Mouse (Mus musculus) hindbrain, postnatal 0 days (tissue): ENCODE data around the gene Gm2075. TPM values are rescaled to one million over a fixed set of nuclear protein-coding genes. Genes with fewer than 3 reads are reported as not detected.
"Not testable (repeated sequence)": the region's sequence is repeated elsewhere in the genome, so short reads cannot be mapped to it uniquely, and the experiment has no call there.

ENCODE experiments used
- ATAC-seq: fragments of 200-750 bp; cut with Nextera tagmentation; 2 replicates; pipeline ENCODE4 v1.8.0; 2017; ENCODE audit warnings: mild to moderate bottlenecking, moderate TSS enrichment, moderate library complexity
- DNase-seq: peaks from one replicate; pipeline ENCODE4 v3.0.0-alpha.2; 2015; ENCODE audit warnings: low spot score
- H3K27ac ChIP-seq: fragments of 300-500 bp; sonication (generic); 2 replicates; pipeline ENCODE4 v1.5.1; 2014; ENCODE audit warnings: mild to moderate bottlenecking
- H3K27me3 ChIP-seq: fragments of 300-500 bp; sonication (generic); 2 replicates; pipeline ENCODE4 v1.6.1; 2014; ENCODE audit warnings: low read length, mixed read lengths; ENCODE audit not compliant: insufficient read depth
- H3K36me3 ChIP-seq: fragments of 300-500 bp; sonication (generic); 2 replicates; pipeline ENCODE4 v1.6.1; 2014; ENCODE audit warnings: low read length, mixed read lengths; ENCODE audit not compliant: insufficient read depth
- H3K4me1 ChIP-seq: fragments of 300-500 bp; sonication (generic); 2 replicates; pipeline ENCODE4 v1.6.1; 2014; ENCODE audit warnings: antibody characterized with exemption, low read length, mixed read lengths; ENCODE audit not compliant: insufficient read depth
- H3K4me2 ChIP-seq: fragments of 300-500 bp; sonication (generic); 2 replicates; pipeline ENCODE4 v1.6.1; 2014; ENCODE audit warnings: low read depth, mild to moderate bottlenecking, low read length, moderate library complexity, mixed read lengths
- H3K4me3 ChIP-seq: fragments of 300-500 bp; sonication (generic); 2 replicates; pipeline ENCODE4 v1.5.1; 2014; ENCODE audit warnings: low read length
- H3K9ac ChIP-seq: fragments of 300-500 bp; sonication (generic); replicated peaks from 2 replicates; pipeline ENCODE4 v1.6.1; 2014; ENCODE audit warnings: mild to moderate bottlenecking, low read length, moderate library complexity, mixed read lengths
- H3K9me3 ChIP-seq: fragments of 300-500 bp; sonication (generic); 2 replicates; pipeline ENCODE4 v1.6.1; 2016; ENCODE audit warnings: low read length, mixed read lengths
- CTCF ChIP-seq: IDR thresholded peaks from 2 replicates; pipeline ENCODE4 v1.5.1; 2016; ENCODE audit warnings: antibody characterized with exemption, control low read depth, low read depth
- WGBS: fragments of 180-500 bp; shearing (Covaris S2); extraction: QIAGEN DNeasy Blood & Tissue Kit; methylation state at CpG from one replicate; pipeline ENCODE4 v1.1.7; 2014; 5-methylcytosine and 5-hydroxymethylcytosine counted together
- polyA plus RNA-seq: library from polyadenylated mRNA; unstranded; fragments of >200 nt; fragmentation: Nextera tagmentation; extraction: Ambion mirVana; gene quantifications from 2 replicates; pipeline ENCODE4 v1.2.1, GENCODE M21; 2015
- total RNA-seq: library from RNA; depleted of rRNA; stranded (reverse); fragments of >200 nt; gene quantifications from 2 replicates; pipeline ENCODE4 v1.2.3, GENCODE M21; 2014; rRNA removed

Gm2075 gene
- total RNA-seq (not detected in 2 replicates), polyA plus RNA-seq (not detected in 2 replicates)

DNA sequence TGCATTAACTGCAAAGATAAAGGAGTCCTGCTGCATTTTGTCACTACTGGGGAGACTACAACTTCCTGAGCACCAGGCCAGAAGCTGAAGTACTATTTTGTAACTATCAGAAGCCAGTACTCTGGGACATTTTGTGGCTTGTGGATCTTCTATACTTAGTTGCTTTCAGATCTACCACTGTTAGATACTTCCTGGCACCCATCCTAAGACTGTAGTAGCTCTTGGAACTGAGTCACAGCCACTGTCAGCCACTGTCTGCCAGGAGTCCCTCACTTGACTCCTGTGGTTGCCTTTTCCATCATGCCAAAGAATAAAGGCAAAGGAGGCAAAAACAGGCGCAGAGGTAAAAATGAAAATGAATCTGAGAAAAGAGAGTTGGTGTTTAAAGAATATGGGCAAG lies at the start of gene Gm2075:
Gm2075 (plus strand) TSS at position 301 of the 400 bp plus-strand sequence.
- not testable (repeated sequence) for H3K4me3 ChIP-seq

DNA sequence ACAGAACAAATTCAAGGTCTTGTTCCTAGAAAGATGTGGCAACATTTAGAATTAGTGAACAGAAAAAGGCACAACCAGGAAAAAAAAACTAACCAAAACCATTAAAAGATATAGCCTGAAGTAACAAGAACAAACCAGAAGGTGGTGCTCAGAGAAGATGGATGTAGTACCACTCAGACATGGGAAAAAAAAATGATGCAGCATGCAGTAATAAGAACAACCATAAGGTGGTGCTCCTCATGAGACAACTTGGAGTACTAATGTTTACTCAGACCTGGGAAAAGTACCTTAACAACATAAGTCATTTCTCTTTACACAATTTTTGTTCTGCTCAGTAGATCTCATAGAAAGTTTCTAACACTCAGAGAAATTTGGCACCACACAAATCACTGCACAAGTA lies 27.6 kb upstream of the Gm2075 start:
- not testable (repeated sequence) for H3K27me3 ChIP-seq, H3K4me2 ChIP-seq, H3K4me1 ChIP-seq, H3K9ac ChIP-seq, H3K36me3 ChIP-seq, H3K27ac ChIP-seq, H3K4me3 ChIP-seq, H3K9me3 ChIP-seq, ATAC-seq
- peak; percentile 45 for TF ChIP-seq CTCF
- DNase-seq: peak; percentile 33

More for the DNA sequence above, at the start of gene Gm2075:
- H3K36me3 ChIP-seq, H3K9ac ChIP-seq, H3K4me1 ChIP-seq, H3K27me3 ChIP-seq, H3K9me3 ChIP-seq, DNase-seq, H3K4me2 ChIP-seq, ATAC-seq, H3K27ac ChIP-seq: not testable (repeated sequence)
- no CpG with 5 or more reads among the region's 1 CpGs for WGBS

DNA sequence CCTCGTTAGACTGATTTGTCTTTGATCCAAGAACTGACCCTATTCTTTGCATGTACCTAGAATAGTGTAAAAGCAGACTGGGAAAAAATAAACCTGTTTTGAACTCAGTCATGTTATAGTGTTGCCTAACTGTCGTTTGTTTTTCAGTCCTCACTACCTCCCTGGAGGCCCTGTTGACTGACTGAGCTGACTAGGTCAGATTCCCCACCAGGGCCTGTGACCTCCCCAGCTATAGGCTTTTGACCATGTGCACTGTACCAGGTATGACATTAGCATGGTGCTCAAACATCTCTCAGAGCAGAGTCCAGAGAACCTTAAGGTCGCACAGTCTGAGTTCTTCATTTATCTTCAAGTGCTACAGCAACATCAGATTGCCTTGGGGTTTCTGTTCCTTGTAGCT lies 7.5 kb upstream of the Gm2075 start:
- DNase-seq, H3K36me3 ChIP-seq, H3K4me3 ChIP-seq, ATAC-seq, H3K9ac ChIP-seq, H3K27ac ChIP-seq, H3K27me3 ChIP-seq, H3K9me3 ChIP-seq, H3K4me1 ChIP-seq, H3K4me2 ChIP-seq: not testable (repeated sequence)
- 77% methylated on average over 3 of the region's 3 CpGs for WGBS

DNA sequence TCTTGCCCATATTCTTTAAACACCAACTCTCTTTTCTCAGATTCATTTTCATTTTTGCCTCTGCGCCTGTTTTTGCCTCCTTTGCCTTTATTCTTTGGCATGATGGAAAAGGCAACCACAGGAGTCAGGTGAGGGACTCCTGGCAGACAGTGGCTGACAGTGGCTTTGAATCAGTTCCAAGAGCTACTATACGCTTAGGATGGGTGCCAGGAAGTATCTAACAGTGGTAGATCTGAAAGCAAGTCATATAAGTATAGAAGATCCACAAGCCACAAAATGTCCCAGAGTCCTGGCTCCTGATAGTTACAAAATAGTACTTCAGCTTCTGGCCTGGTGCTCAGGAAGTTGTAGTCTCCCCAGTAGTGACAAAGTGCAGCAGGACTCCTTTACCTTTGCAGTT lies 7.0 kb downstream of the Gm2075 start, which contains the start of gene Gm6803:
Gm6803 (minus strand) TSS at position 101 of the 400 bp plus-strand sequence.
- not testable (repeated sequence) for H3K4me3 ChIP-seq, H3K4me1 ChIP-seq, DNase-seq, H3K36me3 ChIP-seq, ATAC-seq, H3K9ac ChIP-seq, H3K27me3 ChIP-seq, H3K27ac ChIP-seq, H3K4me2 ChIP-seq, H3K9me3 ChIP-seq
- WGBS: 72% methylated on average over 2 of the region's 2 CpGs

- 93% methylated on average over 1 of the region's 1 CpGs for WGBS
- ATAC-seq: not testable (repeated sequence)
Measured at GRCm38 (mm10) chr12:88026704-88027103, 15.1 kb downstream of the Gm2075 start, which contains the start of gene Gm2056. Gene Gm2056, plus strand, starts transcription at chr12:88027004.

GRCm38 (mm10) chr12:88032250-88032649 lies 20.6 kb downstream of the Gm2075 start:
- H3K9me3 ChIP-seq, H3K4me2 ChIP-seq, H3K4me1 ChIP-seq, H3K4me3 ChIP-seq, H3K9ac ChIP-seq, H3K36me3 ChIP-seq, DNase-seq, ATAC-seq, H3K27me3 ChIP-seq, H3K27ac ChIP-seq: not testable (repeated sequence)
- WGBS: 93% methylated on average over 5 of the region's 5 CpGs

More at GRCm38 (mm10) chr12:88026704-88027103, 15.1 kb downstream of the Gm2075 start, which contains the start of gene Gm2056:
- DNase-seq, H3K9me3 ChIP-seq, H3K36me3 ChIP-seq, H3K27ac ChIP-seq, H3K4me2 ChIP-seq, H3K27me3 ChIP-seq, H3K4me3 ChIP-seq, H3K9ac ChIP-seq, H3K4me1 ChIP-seq: not testable (repeated sequence)

DNA sequence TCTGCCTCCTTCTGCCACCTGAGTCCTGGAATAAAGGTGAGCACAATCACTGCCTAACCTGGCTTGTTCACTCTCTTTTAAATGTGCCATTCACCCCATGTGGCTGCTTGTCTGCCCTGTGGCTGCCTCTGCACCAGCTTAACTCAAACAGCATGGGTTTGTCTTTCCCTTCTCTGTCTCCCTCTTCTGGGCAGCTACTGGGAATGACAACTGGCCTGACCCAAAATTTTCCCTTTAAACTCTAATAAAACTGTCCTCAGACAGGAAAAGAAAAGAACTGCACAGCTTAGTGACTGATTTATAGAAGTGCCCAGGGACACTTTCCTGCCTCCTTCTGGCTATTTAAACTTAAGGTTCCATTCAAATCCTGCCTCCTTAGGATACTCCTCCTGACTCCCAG lies 27.4 kb downstream of the Gm2075 start:
- H3K27me3 ChIP-seq, H3K4me3 ChIP-seq, H3K36me3 ChIP-seq, H3K4me1 ChIP-seq, H3K27ac ChIP-seq, H3K9me3 ChIP-seq, H3K4me2 ChIP-seq, H3K9ac ChIP-seq, ATAC-seq: not testable (repeated sequence)
- TF ChIP-seq CTCF: peak; percentile 36
- peak; percentile 8 for DNase-seq

DNA sequence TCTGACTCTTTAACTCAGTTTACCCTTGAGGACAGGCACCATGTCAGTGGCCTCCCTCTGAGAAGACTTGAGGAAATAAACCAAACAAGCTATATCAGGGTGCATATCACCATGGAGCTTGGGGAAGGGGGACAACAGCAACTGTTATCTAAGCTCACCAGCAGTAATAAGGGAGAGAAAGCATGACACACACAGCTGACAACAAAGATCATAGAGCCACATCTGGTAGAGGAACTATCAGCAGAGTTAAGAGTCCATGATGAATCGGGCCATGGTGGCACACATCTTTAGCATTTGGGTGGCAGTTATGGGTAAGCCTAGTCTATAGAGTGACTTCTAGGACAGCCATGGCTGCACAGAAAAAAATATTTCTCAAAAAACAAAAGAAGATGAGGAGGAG lies 28.1 kb downstream of the Gm2075 start:
- not testable (repeated sequence) for H3K4me3 ChIP-seq, H3K4me1 ChIP-seq, H3K27me3 ChIP-seq, H3K9ac ChIP-seq, DNase-seq, ATAC-seq, H3K4me2 ChIP-seq, H3K27ac ChIP-seq, H3K36me3 ChIP-seq, H3K9me3 ChIP-seq
- 97% methylated on average over 1 of the region's 1 CpGs for WGBS

GRCm38 (mm10) chr12:88045226-88045625 lies 33.6 kb downstream of the Gm2075 start:
- H3K27me3 ChIP-seq, H3K4me2 ChIP-seq, H3K9ac ChIP-seq, H3K4me1 ChIP-seq, H3K27ac ChIP-seq, H3K4me3 ChIP-seq, H3K9me3 ChIP-seq, H3K36me3 ChIP-seq, DNase-seq, ATAC-seq: not testable (repeated sequence)
- 59% methylated on average over 1 of the region's 1 CpGs for WGBS
